Mouse (Mus musculus) ES-Bruce4 (cell line): ENCODE measurements around the gene Rftn2.

Experiments used
- CTCF ChIP-seq: IDR thresholded peaks from one replicate; pipeline ENCODE4 v1.8.1; 2011; ENCODE audit warnings: low read depth, low read length
- EP300 ChIP-seq: IDR thresholded peaks from 2 replicates; pipeline ENCODE4 v1.6.1; 2011; ENCODE audit warnings: low read depth, low read length; ENCODE audit not compliant: insufficient read depth
- POLR2A ChIP-seq: IDR thresholded peaks from one replicate; pipeline ENCODE4 v1.8.1; 2011; ENCODE audit warnings: low read length; ENCODE audit not compliant: insufficient read depth

DNA sequence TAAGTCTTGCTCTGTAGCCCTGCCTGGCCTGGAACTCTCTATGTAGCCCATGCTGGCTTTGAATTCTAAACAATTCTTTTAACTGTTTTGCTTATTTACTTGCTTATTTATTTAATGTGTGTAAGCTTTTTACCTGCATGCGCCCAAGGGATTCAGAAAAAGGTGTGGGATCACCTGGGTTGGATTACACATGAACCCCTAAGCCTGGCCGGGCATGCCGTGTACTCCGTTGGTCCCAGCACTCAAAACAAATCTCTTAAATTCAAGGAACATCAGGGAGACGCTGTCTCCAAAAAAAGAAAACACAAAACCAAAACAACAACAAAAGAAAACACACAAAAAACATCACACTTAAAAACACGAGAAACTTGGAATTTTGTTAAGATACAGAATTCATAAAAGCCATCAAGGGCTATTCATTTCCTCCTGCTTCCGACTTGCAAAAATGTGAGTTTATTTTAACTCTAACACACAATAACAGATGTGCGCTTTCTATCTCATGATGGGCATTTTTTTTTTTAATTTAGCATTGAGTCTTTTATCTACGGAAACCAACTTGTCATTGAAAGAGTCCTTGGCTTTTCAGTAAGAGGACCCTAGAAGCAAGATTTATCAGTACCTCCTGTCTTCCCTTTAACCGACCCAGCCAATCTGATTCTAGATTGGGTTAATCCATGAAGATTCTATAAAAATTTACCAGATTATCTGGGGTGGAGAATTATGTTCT is 96.2 kb downstream of the Rftn2 start:
- no peak for TF ChIP-seq POLR2A
- TF ChIP-seq CTCF = no peak
- no peak for TF ChIP-seq EP300
